Mouse (Mus musculus) bone marrow, adult 2 months (tissue): ENCODE measurements around the gene Alg3.

Experiments
- CTCF ChIP-seq: fragments of 200-500 bp; IDR thresholded peaks from 2 replicates; pipeline ENCODE4 v1.5.1; 2011; ENCODE audit warnings: low read length, control low read depth; ENCODE audit not compliant: control insufficient read depth, insufficient read depth
- POLR2A ChIP-seq: fragments of 200-500 bp; IDR thresholded peaks from 2 replicates; pipeline ENCODE4 v1.6.1; 2011; ENCODE audit warnings: low read depth, mild to moderate bottlenecking, control low read depth, low read length, borderline replicate concordance; ENCODE audit not compliant: control insufficient read depth

DNA sequence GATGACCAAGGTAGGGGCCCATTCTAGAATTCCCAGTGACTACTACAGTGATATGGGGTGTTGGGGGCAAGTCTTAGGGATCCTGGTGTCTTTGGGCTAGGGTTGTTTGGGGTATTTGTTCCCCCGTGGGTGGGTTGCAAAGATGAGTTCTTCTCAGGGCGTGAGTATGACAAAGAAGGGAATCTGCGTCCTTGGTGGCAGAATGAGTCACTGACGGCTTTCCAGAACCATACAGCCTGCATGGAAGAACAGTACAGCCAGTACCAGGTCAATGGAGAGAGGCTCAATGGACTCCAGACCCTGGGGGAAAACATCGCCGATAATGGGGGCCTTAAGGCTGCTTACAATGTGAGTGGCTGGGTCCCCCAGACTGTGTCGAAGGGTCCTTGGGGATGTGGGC, 32.4 kb upstream of the Alg3 start:
- TF ChIP-seq POLR2A, result no peak
- TF ChIP-seq CTCF, result no peak
